Mouse (Mus musculus): Measurements from ENCODE around the gene Klhl4. TPM values are rescaled to one million over a fixed set of nuclear protein-coding genes. Genes with fewer than 3 reads are reported as not detected.

Gene Klhl4
- 6.7 and 7.4 TPM in 2 replicates for polyA plus RNA-seq (2015; fragmentation: Nextera tagmentation; extraction: Ambion mirVana)

GRCm38 (mm10) chrX:114473782-114474731, at the start of gene Klhl4:
TSS of gene Klhl4 (plus strand) at chrX:114474333.

All from skeletal muscle tissue, postnatal 0 days (tissue).